In genomic region chr3:68350624-68351023, GRCm38 (mm10) we compare ENCODE assay signal across 20 mouse cellular contexts.
DNase-seq lines count a peak whose midpoint lies in the region; ATAC-seq and TF ChIP-seq lines count a peak whose summit lies in the region.
"Had no signal": no experiment of that assay in that cellular context is flagged by ENCODE, and none has a peak within 500 bp of the region (broad histone marks: within the 10 kb centered on the region; RNA-seq: fewer than 3 reads in every experiment).

No protein-coding gene starts in this region.

- H3K27ac ChIP-seq in hindbrain, postnatal 0 days, result no peak overlapping the region
- no peak overlapping the region for H3K27ac ChIP-seq in hindbrain, embryonic 10.5 days
- H3K27ac ChIP-seq in neural tube, embryonic 13.5 days (replicated peaks), result no peak overlapping the region
- H3K27ac ChIP-seq: embryonic facial prominence, embryonic 13.5 days; forebrain, embryonic 12.5 days; heart, embryonic 10.5 days had no signal

- no peak overlapping the region for H3K4me3 ChIP-seq in hindbrain, postnatal 0 days (ENCODE audit: low read length)
- H3K4me3 ChIP-seq in hindbrain, embryonic 10.5 days, result no peak overlapping the region
- no peak overlapping the region for H3K4me3 ChIP-seq in neural tube, embryonic 13.5 days
- H3K4me3 ChIP-seq: embryonic facial prominence, embryonic 13.5 days; forebrain, embryonic 12.5 days; heart, embryonic 10.5 days had no signal

- H3K9ac ChIP-seq in hindbrain, postnatal 0 days (replicated peaks; ENCODE audit: low read length), result no peak overlapping the region
- H3K9ac ChIP-seq in neural tube, embryonic 13.5 days, result no peak overlapping the region
- H3K9ac ChIP-seq: embryonic facial prominence, embryonic 13.5 days; forebrain, embryonic 12.5 days had no signal

- no peaks in the 10 kb centered on the region; the same call in 1 of the 2 replicates for H3K4me1 ChIP-seq in hindbrain, postnatal 0 days (ENCODE audit: insufficient read depth, low read length)
- peaks cover 6% of the 10 kb centered on the region for H3K4me1 ChIP-seq in hindbrain, embryonic 10.5 days (replicated peaks)
- H3K4me1 ChIP-seq in neural tube, embryonic 13.5 days (replicated peaks), result peaks cover 20% of the 10 kb centered on the region
- H3K4me1 ChIP-seq: embryonic facial prominence, embryonic 13.5 days; forebrain, embryonic 12.5 days; heart, embryonic 10.5 days had no signal

- 75% methylated on average over 6 of the region's 6 CpGs for WGBS in hindbrain, postnatal 0 days
- 81% methylated on average over 6 of the region's 6 CpGs for whole genome bisulfite sequencing in hindbrain, embryonic 10.5 days
- 35% methylated on average over 6 of the region's 6 CpGs for WGBS in neural tube, embryonic 13.5 days

- H3K4me2 ChIP-seq in hindbrain, postnatal 0 days (ENCODE audit: low read depth, low read length), result no peak overlapping the region
- H3K4me2 ChIP-seq in neural tube, embryonic 13.5 days, result no peak overlapping the region
- H3K4me2 ChIP-seq: embryonic facial prominence, embryonic 13.5 days; forebrain, embryonic 12.5 days had no signal

- no peak for TF ChIP-seq CTCF in hindbrain, postnatal 0 days (IDR thresholded peaks at IDR 0.05; ENCODE audit: low read depth)

- no peaks in the 10 kb centered on the region for H3K36me3 ChIP-seq in hindbrain, postnatal 0 days (ENCODE audit: insufficient read depth, low read length)
- no peaks in the 10 kb centered on the region for H3K36me3 ChIP-seq in hindbrain, embryonic 10.5 days
- no peaks in the 10 kb centered on the region for H3K36me3 ChIP-seq in neural tube, embryonic 13.5 days
- H3K36me3 ChIP-seq: embryonic facial prominence, embryonic 13.5 days; forebrain, embryonic 12.5 days; heart, embryonic 10.5 days had no signal

- no peaks in the 10 kb centered on the region for H3K9me3 ChIP-seq in hindbrain, postnatal 0 days (ENCODE audit: low read length)
- peaks cover 7% of the 10 kb centered on the region; the same call in 1 of the 2 replicates for H3K9me3 ChIP-seq in hindbrain, embryonic 10.5 days
- H3K9me3 ChIP-seq in neural tube, embryonic 13.5 days, result 0 out of 2 replicates have a peak, but pooled peaks cover 4% of the 10 kb centered on the region
- H3K9me3 ChIP-seq: forebrain, embryonic 12.5 days; heart, embryonic 10.5 days had no signal

- peak; percentile 16 for DNase-seq in embryo, embryonic 11 days
- DNase-seq in embryo, embryonic 10.5 days (ENCODE audit: low spot score), result no peak
- DNase-seq in hindbrain, postnatal 0 days (ENCODE audit: low spot score), result peak; percentile 28
- DNase-seq in hindbrain, embryonic 10.5 days (ENCODE audit: low spot score), result no peak
- no peak for DNase-seq in neural tube, embryonic 10.5 days (ENCODE audit: extremely low spot score, low spot score)
- no peak for DNase-seq in cerebellum, adult 11-12 months
- DNase-seq: adrenal gland, postnatal 10 days; cerebellum, adult 18-20 months; cerebellum, adult 9-11 months; cerebellum, postnatal 36 days; gastrocnemius, postnatal 10 days; heart, adult 18-20 months; heart, postnatal 10 days; heart, postnatal 4 days had no signal

- ATAC-seq in hindbrain, postnatal 0 days, result no peak
- peak; percentile 43; the same call in 1 of the 2 replicates for ATAC-seq in neural tube, embryonic 13.5 days (ENCODE audit: low read depth)
- ATAC-seq: forebrain, embryonic 16.5 days; inflammation-experienced regulatory T-cells, adult 6 months had no signal

- no peaks in the 10 kb centered on the region for H3K27me3 ChIP-seq in hindbrain, postnatal 0 days (ENCODE audit: insufficient read depth, low read length)
- H3K27me3 ChIP-seq in hindbrain, embryonic 10.5 days (ENCODE audit: insufficient read depth, poor library complexity, severe bottlenecking), result no peaks in the 10 kb centered on the region
- H3K27me3 ChIP-seq in neural tube, embryonic 13.5 days, result no peaks in the 10 kb centered on the region
- H3K27me3 ChIP-seq: embryonic facial prominence, embryonic 13.5 days; forebrain, embryonic 12.5 days had no signal

Comparison
In these comparisons a context has a peak if more than half of its experiments do, and no peak if none do; other contexts are left out.
1. DNase-seq: peak in embryo, embryonic 11 days (single experiment) and hindbrain, postnatal 0 days (single experiment); none in embryo, embryonic 10.5 days (single experiment), hindbrain, embryonic 10.5 days (single experiment), neural tube, embryonic 10.5 days (single experiment) and cerebellum, adult 11-12 months (single experiment).